Mouse (Mus musculus) layer of hippocampus, adult 9-10 months (tissue): ENCODE results near the gene Ctrb1.

Source experiments
- DNase-seq: peaks from one replicate; pipeline ENCODE4 v3.0.0; 2022; ENCODE audit warnings: low spot score

Gene Ctrb1

GRCm38 (mm10) chr8:111690960-111691445 lies at the start of gene Ctrb1:
Gene Ctrb1, minus strand, starts transcription at chr8:111691010.
- no peak for DNase-seq

- no peak for DNase-seq
Measured at GRCm38 (mm10) chr8:111740301-111740711, 49.5 kb upstream of the Ctrb1 start.

- no peak for DNase-seq
Measured at GRCm38 (mm10) chr8:111739604-111740003, 48.8 kb upstream of the Ctrb1 start.

- DNase-seq, result no peak
Measured at GRCm38 (mm10) chr8:111738867-111739266, 48.1 kb upstream of the Ctrb1 start.

- DNase-seq, result no peak
Measured at GRCm38 (mm10) chr8:111736321-111736720, 45.5 kb upstream of the Ctrb1 start.

- DNase-seq, result no peak
Measured at GRCm38 (mm10) chr8:111735791-111736190, 45.0 kb upstream of the Ctrb1 start.

- DNase-seq, result no peak
Measured at GRCm38 (mm10) chr8:111735335-111735761, 44.5 kb upstream of the Ctrb1 start.

- DNase-seq, result no peak
Measured at GRCm38 (mm10) chr8:111734244-111734960, 43.6 kb upstream of the Ctrb1 start.

GRCm38 (mm10) chr8:111733581-111734243 lies 42.9 kb upstream of the Ctrb1 start:
- DNase-seq, result no peak

- DNase-seq, result no peak
Measured at GRCm38 (mm10) chr8:111732406-111733085, 41.7 kb upstream of the Ctrb1 start.

- peak; percentile 81 for DNase-seq
Measured at GRCm38 (mm10) chr8:111732004-111732403, 41.2 kb upstream of the Ctrb1 start.

GRCm38 (mm10) chr8:111731231-111731977 lies 40.6 kb upstream of the Ctrb1 start:
- no peak for DNase-seq

- no peak for DNase-seq
Measured at GRCm38 (mm10) chr8:111729233-111730170, 38.7 kb upstream of the Ctrb1 start.

- no peak for DNase-seq
Measured at GRCm38 (mm10) chr8:111728481-111728880, 37.7 kb upstream of the Ctrb1 start.

- no peak for DNase-seq
Measured at GRCm38 (mm10) chr8:111727553-111727952, 36.7 kb upstream of the Ctrb1 start.

- DNase-seq, result no peak
Measured at GRCm38 (mm10) chr8:111726102-111726900, 35.5 kb upstream of the Ctrb1 start.

- DNase-seq, result no peak
Measured at GRCm38 (mm10) chr8:111725341-111725740, 34.5 kb upstream of the Ctrb1 start.

GRCm38 (mm10) chr8:111720115-111720544 lies 29.3 kb upstream of the Ctrb1 start:
- DNase-seq, result no peak

GRCm38 (mm10) chr8:111718937-111719336 lies 28.1 kb upstream of the Ctrb1 start:
- DNase-seq, result no peak

GRCm38 (mm10) chr8:111717866-111718265 lies 27.1 kb upstream of the Ctrb1 start:
- DNase-seq, result no peak
